Mouse (Mus musculus) G1E-ER4 (cell line): ENCODE measurements around the gene Cwh43. TPM values are rescaled to one million over a fixed set of nuclear protein-coding genes. Genes with fewer than 3 reads are reported as not detected.

Experiments
- GATA1 ChIP-seq: IDR thresholded peaks from one replicate; pipeline ENCODE4 v1.8.0; 2012; ENCODE audit warnings: low read length, inconsistent platforms
- polyA plus RNA-seq: library from polyadenylated mRNA; stranded (reverse); fragments of >175 nt; gene quantifications from 2 replicates; pipeline ENCODE4 v1.2.3, GENCODE M21; 2012

The Cwh43 gene
- polyA plus RNA-seq, 1 experiment = not detected

GRCm38 (mm10) chr5:73490596-73491073 lies 84.8 kb downstream of the Cwh43 start:
- TF ChIP-seq GATA1 = no peak

GRCm38 (mm10) chr5:73491074-73491836 lies 85.4 kb downstream of the Cwh43 start:
- no peak for TF ChIP-seq GATA1

- TF ChIP-seq GATA1 = no peak
These were observed 86.2 kb downstream of the Cwh43 start for GRCm38 (mm10) chr5:73491837-73492720.

- TF ChIP-seq GATA1 = no peak
These were observed 91.5 kb downstream of the Cwh43 start for GRCm38 (mm10) chr5:73497401-73497800.

- TF ChIP-seq GATA1 = no peak
These were observed 92.7 kb downstream of the Cwh43 start for GRCm38 (mm10) chr5:73498559-73498958.

- no peak for TF ChIP-seq GATA1
These were observed 95.1 kb downstream of the Cwh43 start for GRCm38 (mm10) chr5:73500867-73501440.

DNA sequence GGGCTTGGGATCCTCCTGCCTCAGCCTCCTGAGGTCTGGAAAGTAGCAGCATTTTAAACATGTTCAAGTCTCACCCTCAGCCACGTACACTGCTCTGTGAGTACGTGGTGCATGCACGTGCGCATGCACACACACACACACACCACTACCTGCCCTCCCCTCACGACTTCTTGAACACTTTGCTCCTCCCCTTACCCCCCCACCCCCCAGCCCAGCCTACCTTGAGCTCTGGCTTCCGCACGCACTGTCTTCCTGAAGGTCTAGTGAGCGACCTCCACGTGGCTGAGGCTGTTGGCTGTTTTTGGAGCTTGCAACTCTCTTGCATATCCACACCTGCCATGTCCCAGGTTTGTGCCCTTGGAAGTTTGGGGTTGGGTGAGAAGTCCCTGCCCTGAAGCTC lies 96.5 kb downstream of the Cwh43 start:
- no peak for TF ChIP-seq GATA1

Other genes with a start within 250 kb of the Cwh43 start
- 125 and 134 TPM in 2 replicates for gene Fryl, start 149.5 kb upstream of the Cwh43 start, polyA plus RNA-seq
- gene Ociad1, start 113.3 kb upstream of the Cwh43 start, polyA plus RNA-seq = 104 and 134 TPM in 2 replicates
- gene Ociad2, start 65.0 kb upstream of the Cwh43 start, polyA plus RNA-seq = 0.06 TPM in 1 of 2 replicates, not detected in the other
- 12.3 and 22.2 TPM in 2 replicates for gene Dcun1d4, start 74.9 kb downstream of the Cwh43 start, polyA plus RNA-seq
- gene Lrrc66, start 226.5 kb downstream of the Cwh43 start, polyA plus RNA-seq = 0.04 and 0.10 TPM in 2 replicates
- gene Sgcb, start 241.7 kb downstream of the Cwh43 start, polyA plus RNA-seq = not detected in 2 replicates
- not detected in 2 replicates for gene Spata18, start 245.3 kb downstream of the Cwh43 start, polyA plus RNA-seq